Mouse (Mus musculus) liver, adult 2 months (tissue): Measurements from ENCODE around the gene Rnf130.

ENCODE experiments used
- CTCF ChIP-seq: fragments of 200-500 bp; IDR thresholded peaks from 2 replicates; pipeline ENCODE4 v1.5.1; 2011; ENCODE audit warnings: low read depth, low read length, control low read depth
- POLR2A ChIP-seq: fragments of 200-500 bp; IDR thresholded peaks from 2 replicates; pipeline ENCODE4 v1.6.1; 2011; ENCODE audit warnings: low read length, control low read depth; ENCODE audit not compliant: insufficient read depth; ENCODE audit errors: extremely low read depth

GRCm38 (mm10) chr11:50026521-50027090, 1.5 kb downstream of the Rnf130 start:
- TF ChIP-seq CTCF (no peak), POLR2A (no peak)
